Mouse (Mus musculus) CD4-positive naive resting alpha-beta T cell, adult 57 days (primary cell): ENCODE measurements around the gene Myl7. TPM values are rescaled to one million over a fixed set of nuclear protein-coding genes. Genes with fewer than 3 reads are reported as not detected.

Source experiments
- total RNA-seq: library from RNA; stranded (reverse); gene quantifications from one replicate; pipeline ENCODE4 v1.2.4, GENCODE M21; 2023

Gene Myl7
- not detected for total RNA-seq

GRCm38 (mm10) chr11:5898531-5898930 lies at the start of gene Myl7:
Myl7 (minus strand) TSS chr11:5898782.

GRCm38 (mm10) chr11:5877921-5878526 lies 20.6 kb downstream of the Myl7 start, which contains the start of gene Pold2:
Pold2 (minus strand) TSS chr11:5878292.

GRCm38 (mm10) chr11:5861678-5862393 lies 36.7 kb downstream of the Myl7 start, which contains the start of gene Aebp1:
Aebp1 (plus strand) TSS chr11:5861947.

Other genes starting within 250 kb of the Myl7 start
- gene Mrps24, start 183.1 kb downstream of the Myl7 start, total RNA-seq: 64.1 TPM
- 30.3 TPM for gene Urgcp, start 136.4 kb downstream of the Myl7 start, total RNA-seq
- gene Dbnl, start 110.3 kb downstream of the Myl7 start, total RNA-seq: 108 TPM
- not detected for gene Pgam2, start 95.0 kb downstream of the Myl7 start, total RNA-seq
- 39.0 TPM for gene Polm, start 60.8 kb downstream of the Myl7 start, total RNA-seq
- 4.2 TPM for gene Aebp1, start 36.8 kb downstream of the Myl7 start, total RNA-seq
- gene Pold2, start 20.5 kb downstream of the Myl7 start, total RNA-seq: 58.2 TPM
- not detected for gene Gck, start 51.3 kb upstream of the Myl7 start, total RNA-seq
- gene Ykt6, start 56.9 kb upstream of the Myl7 start, total RNA-seq: 65.9 TPM
- gene Camk2b, start 167.6 kb upstream of the Myl7 start, total RNA-seq: 11.5 TPM